Mouse (Mus musculus) myocyte (in vitro differentiated cells): ENCODE data around the gene Tff2.

Experiments
- CEBPB ChIP-seq: IDR thresholded peaks from 2 replicates; pipeline ENCODE4 v1.6.1; 2011; ENCODE audit warnings: mild to moderate bottlenecking, moderate library complexity; ENCODE audit not compliant: poor library complexity, insufficient read depth, severe bottlenecking
- MYOG ChIP-seq, 3 experiments: IDR thresholded peaks; one replicate each; pipeline ENCODE4 v1.6.1; 2011; ENCODE audit warnings: control low read depth in 2 of 3, low read depth in 2 of 3, mild to moderate bottlenecking in 2 of 3; ENCODE audit not compliant: insufficient read length in 2 of 3, control insufficient read depth in 1 of 3, insufficient read depth in 1 of 3
- POLR2A ChIP-seq: IDR thresholded peaks from one replicate; pipeline ENCODE4 v1.6.1; 2011; ENCODE audit warnings: low read depth, mild to moderate bottlenecking, control low read depth, moderate library complexity; ENCODE audit not compliant: insufficient read length
- POLR2AphosphoS2 ChIP-seq: IDR thresholded peaks from one replicate; pipeline ENCODE4 v1.6.1; 2011; ENCODE audit warnings: low read depth, control low read depth; ENCODE audit not compliant: insufficient read length
- TCF12 ChIP-seq: IDR thresholded peaks from one replicate; pipeline ENCODE4 v1.6.1; 2011; ENCODE audit warnings: mild to moderate bottlenecking, control low read depth; ENCODE audit not compliant: poor library complexity, insufficient read depth, severe bottlenecking
- TCF3 ChIP-seq: IDR thresholded peaks from one replicate; pipeline ENCODE4 v1.6.1; 2011; ENCODE audit warnings: low read depth, control low read depth; ENCODE audit not compliant: insufficient read length
- USF1 ChIP-seq: IDR thresholded peaks from one replicate; pipeline ENCODE4 v1.6.1; 2011; ENCODE audit warnings: low read depth, mild to moderate bottlenecking, control low read depth, moderate library complexity

DNA sequence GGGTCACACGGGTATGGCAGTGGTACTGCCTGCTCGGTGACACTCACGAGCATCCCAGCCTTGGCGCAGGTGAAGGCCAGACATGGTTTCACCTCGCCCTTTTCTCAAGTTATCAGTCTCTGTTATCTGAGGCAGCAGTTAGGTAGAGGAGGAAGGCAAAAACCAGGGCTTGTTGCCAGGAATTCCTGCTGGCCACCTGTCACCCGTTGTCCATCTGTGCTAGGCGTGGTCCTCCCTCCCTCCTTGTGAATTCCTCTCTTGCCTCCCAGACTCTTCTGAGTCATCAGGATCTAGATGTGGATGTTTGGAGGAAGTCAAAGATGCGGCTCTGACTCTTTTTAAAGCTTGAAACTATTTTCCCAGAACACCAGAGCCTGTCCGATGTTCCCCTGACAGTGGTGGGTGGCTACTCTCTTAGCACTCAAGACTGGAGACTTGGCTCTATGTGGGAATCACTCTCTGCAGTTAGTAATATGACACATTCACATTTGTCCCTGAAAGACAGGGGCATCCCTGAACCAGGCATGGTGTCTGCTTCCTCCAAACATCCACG is 12.7 kb downstream of the Tff2 start:
- no peak for TF ChIP-seq TCF12
- no peak for TF ChIP-seq POLR2A
- no peak for TF ChIP-seq CEBPB
- TF ChIP-seq USF1, result no peak
- no peak for TF ChIP-seq POLR2AphosphoS2
- TF ChIP-seq MYOG (IDR thresholded peaks at IDR 0.05; ENCODE audit: control insufficient read depth in 1 of 3, insufficient read depth in 1 of 3, insufficient read length in 2 of 3, low read depth in 2 of 3), result peak in 1 of 3 experiments; percentile 17
- TF ChIP-seq TCF3, result no peak
